Mouse (Mus musculus) liver, postnatal 0 days (tissue): ENCODE data around the gene Tle6. TPM values are rescaled to one million over a fixed set of nuclear protein-coding genes. Genes with fewer than 3 reads are reported as not detected.
"Not testable (repeated sequence)": the region's sequence is repeated elsewhere in the genome, so short reads cannot be mapped to it uniquely, and the experiment has no call there.

Experiments
- ATAC-seq: fragments of 200-750 bp; cut with Nextera tagmentation; 2 replicates; pipeline ENCODE4 v1.8.0; 2017; ENCODE audit warnings: mild to moderate bottlenecking, moderate library complexity
- DNase-seq: peaks from one replicate; pipeline ENCODE4 v3.0.0-alpha.2; 2016
- H3K27ac ChIP-seq: fragments of 300-500 bp; sonication (generic); 2 replicates; pipeline ENCODE4 v1.5.1; 2014; ENCODE audit warnings: antibody characterized with exemption, moderate library complexity, mild to moderate bottlenecking, low read depth
- H3K27me3 ChIP-seq: fragments of 300-500 bp; sonication (generic); 2 replicates; pipeline ENCODE4 v1.6.1; 2014; ENCODE audit warnings: low read length, control low read depth, mixed read lengths; ENCODE audit not compliant: insufficient read depth
- H3K36me3 ChIP-seq: fragments of 300-500 bp; sonication (generic); replicated peaks from 2 replicates; pipeline ENCODE4 v1.6.1; 2014; ENCODE audit warnings: mild to moderate bottlenecking, control low read depth, low read length, moderate library complexity, mixed read lengths; ENCODE audit not compliant: insufficient read depth
- H3K4me1 ChIP-seq: fragments of 300-500 bp; sonication (generic); 2 replicates; pipeline ENCODE4 v1.6.1; 2014; ENCODE audit warnings: antibody characterized with exemption, mild to moderate bottlenecking, control low read depth; ENCODE audit not compliant: insufficient read depth
- H3K4me2 ChIP-seq: fragments of 300-500 bp; sonication (generic); 2 replicates; pipeline ENCODE4 v1.6.1; 2014; ENCODE audit warnings: low read depth, mild to moderate bottlenecking, low read length, moderate library complexity, mixed read lengths
- H3K4me3 ChIP-seq: fragments of 300-500 bp; sonication (generic); 2 replicates; pipeline ENCODE4 v1.5.1; 2014; ENCODE audit warnings: low read depth, low read length
- H3K9ac ChIP-seq: fragments of 300-500 bp; sonication (generic); replicated peaks from 2 replicates; pipeline ENCODE4 v1.6.1; 2014; ENCODE audit warnings: mild to moderate bottlenecking, moderate library complexity
- H3K9me3 ChIP-seq: fragments of 300-500 bp; sonication (generic); 2 replicates; pipeline ENCODE4 v1.6.1; 2016; ENCODE audit warnings: mild to moderate bottlenecking, control low read depth, low read length, mixed read lengths
- CTCF ChIP-seq: sonication (generic); IDR thresholded peaks from 2 replicates; pipeline ENCODE4 v1.5.1; 2016; ENCODE audit warnings: antibody characterized with exemption, low read depth
- EP300 ChIP-seq: IDR thresholded peaks from 2 replicates; pipeline ENCODE4 v1.6.1; 2016; ENCODE audit warnings: antibody characterized with exemption, low read depth, mild to moderate bottlenecking
- WGBS: fragments of 180-500 bp; shearing (Covaris S2); extraction: QIAGEN DNeasy Blood & Tissue Kit; methylation state at CpG from one replicate; pipeline ENCODE4 v1.1.7; 2014; ENCODE audit not compliant: insufficient replicate concordance; 5-methylcytosine and 5-hydroxymethylcytosine counted together
- polyA plus RNA-seq: library from polyadenylated mRNA; unstranded; fragments of >200 nt; fragmentation: Nextera tagmentation; extraction: Ambion mirVana; gene quantifications from 2 replicates; pipeline ENCODE4 v1.2.1, GENCODE M21; 2015

The Tle6 gene
- polyA plus RNA-seq, 1 experiment from 2014 or later, result 3.0 TPM

DNA sequence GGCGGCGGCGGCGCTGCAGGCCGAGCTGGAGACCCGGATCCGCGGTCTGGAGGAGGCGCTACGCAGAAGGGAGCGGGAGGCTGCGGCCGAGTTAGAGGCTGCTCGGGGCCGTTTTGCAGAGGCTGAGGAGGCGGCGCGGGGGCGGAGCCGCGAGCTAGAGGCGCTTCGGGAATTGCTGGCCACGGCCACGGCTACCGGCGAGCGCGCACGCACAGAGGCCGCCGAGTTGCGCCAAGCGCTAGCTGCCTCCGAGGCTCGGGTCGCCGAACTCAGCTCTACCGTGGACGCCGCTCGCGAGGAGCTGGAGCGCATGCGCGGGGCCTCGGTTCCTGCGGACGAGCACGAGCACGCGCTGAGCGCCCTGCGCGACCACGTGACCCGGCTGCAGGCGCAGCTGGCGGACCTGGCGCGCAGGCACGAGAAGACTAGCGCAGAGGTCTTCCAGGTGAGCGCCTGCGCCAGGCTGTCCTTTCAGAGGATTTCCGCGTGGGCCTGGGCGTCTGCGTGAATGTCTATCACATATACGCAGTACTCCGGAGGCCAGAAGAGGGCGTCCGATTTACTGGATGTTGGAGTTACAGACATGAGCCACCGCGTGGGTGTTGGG, 42.7 kb upstream of the Tle6 start:
- H3K9ac ChIP-seq, result peak overlapping the region; percentile 84
- peak overlapping the region; percentile 85 for H3K4me2 ChIP-seq
- H3K36me3 ChIP-seq, result no peaks in the 10 kb centered on the region
- DNase-seq, result peak; percentile 94
- WGBS, result under 1% methylated on average over 74 of the region's 75 CpGs
- H3K4me3 ChIP-seq, result peak overlapping the region; percentile 68
- peaks cover 18% of the 10 kb centered on the region for H3K4me1 ChIP-seq
- peak overlapping the region; percentile 88 for H3K27ac ChIP-seq
- ATAC-seq, result peak; percentile 92
- no peaks in the 10 kb centered on the region for H3K27me3 ChIP-seq
- H3K9me3 ChIP-seq, result no peaks in the 10 kb centered on the region
- no peak for TF ChIP-seq EP300
- TF ChIP-seq CTCF, result peak; percentile 58

DNA sequence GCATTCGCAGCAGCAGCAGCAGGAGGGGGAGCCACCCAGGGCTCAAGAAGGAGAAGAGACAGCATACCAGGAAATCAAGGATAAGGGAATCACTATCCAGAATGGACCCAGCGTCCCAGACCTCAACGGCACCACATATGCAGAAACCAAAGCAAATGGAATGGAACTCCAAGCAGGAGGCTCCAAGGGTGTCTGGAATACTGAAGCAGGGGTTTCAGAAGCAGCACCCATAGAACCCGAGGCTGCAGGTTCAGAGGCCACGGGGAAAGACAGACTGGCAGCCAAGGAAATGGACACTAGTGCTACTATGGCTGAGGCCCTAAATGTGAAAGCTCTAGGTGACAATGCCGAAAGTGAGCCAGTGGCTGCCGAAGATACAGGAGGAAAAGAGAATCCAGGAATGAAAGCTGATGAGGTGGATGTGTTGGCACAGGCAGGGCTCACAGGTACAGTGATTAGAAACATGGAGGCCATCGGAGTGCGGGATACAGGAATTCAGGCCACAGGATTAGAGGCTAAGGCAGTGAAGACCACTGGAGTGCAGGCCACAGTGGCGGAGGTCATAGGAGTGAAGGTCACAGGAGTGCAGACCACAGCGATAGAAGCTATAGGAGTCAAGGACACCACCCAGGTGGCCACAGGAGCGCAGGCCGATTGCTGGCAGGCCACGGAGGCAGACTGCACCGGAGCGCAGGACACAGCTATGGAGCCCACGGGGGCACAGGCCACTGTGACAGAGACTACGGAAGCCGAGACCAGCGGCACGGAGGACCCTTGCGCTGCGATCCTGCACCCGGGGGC, 42.0 kb upstream of the Tle6 start:
- TF ChIP-seq CTCF (no peak), EP300 (no peak)
- Histone ChIP-seq H3K4me1 (peaks cover 18% of the 10 kb centered on the region), H3K4me3 (peak overlapping the region; percentile 68), H3K27ac (peak overlapping the region; percentile 88), H3K36me3 (no peaks in the 10 kb centered on the region), H3K4me2 (peak overlapping the region; percentile 85), H3K27me3 (no peaks in the 10 kb centered on the region), H3K9me3 (no peaks in the 10 kb centered on the region), H3K9ac (peak overlapping the region; percentile 84)
- DNase-seq (no peak), ATAC-seq (peak; percentile 47)
- 19% methylated on average over 23 of the region's 24 CpGs for WGBS

DNA sequence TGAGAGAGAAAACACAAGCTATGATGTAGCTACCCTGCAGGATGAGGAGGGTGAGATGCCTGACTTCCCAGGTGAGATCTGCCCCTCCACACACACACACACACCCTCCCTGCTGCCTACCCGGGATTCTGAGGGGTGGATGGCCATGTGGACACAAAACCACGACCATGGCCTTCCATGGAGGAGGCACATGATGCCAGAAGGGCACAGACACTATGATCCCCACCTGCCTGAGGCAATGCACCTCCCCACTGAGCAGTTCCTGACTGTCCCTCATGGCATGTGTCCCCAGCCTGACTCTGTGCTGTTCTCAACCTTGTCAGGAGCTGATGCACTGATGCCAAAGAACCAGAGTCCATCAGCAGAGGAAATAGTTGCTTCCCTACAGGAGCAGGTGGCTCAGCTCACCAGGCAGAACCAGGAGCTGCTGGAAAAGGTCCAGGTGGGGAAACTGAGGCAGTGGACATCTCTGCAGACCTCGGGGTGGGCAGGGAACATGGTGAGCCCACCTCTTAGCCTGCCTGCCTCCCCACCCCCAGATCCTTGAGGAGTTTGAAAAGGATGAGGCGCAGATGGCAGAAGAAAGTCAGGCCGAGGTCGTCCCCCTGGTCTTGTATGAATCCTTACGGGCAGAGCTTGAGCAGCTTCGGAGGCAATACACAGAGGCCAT, 41.2 kb upstream of the Tle6 start:
- no peaks in the 10 kb centered on the region for H3K36me3 ChIP-seq
- no peak overlapping the region for H3K4me3 ChIP-seq
- no peak for DNase-seq
- ATAC-seq, result no peak
- H3K9me3 ChIP-seq, result no peaks in the 10 kb centered on the region
- H3K27me3 ChIP-seq, result no peaks in the 10 kb centered on the region
- 80% methylated on average over 8 of the region's 8 CpGs for WGBS
- TF ChIP-seq CTCF, result no peak
- TF ChIP-seq EP300, result no peak
- peak overlapping the region; percentile 85 for H3K4me2 ChIP-seq
- peaks cover 18% of the 10 kb centered on the region for H3K4me1 ChIP-seq
- H3K9ac ChIP-seq, result peak overlapping the region; percentile 84
- no peak overlapping the region for H3K27ac ChIP-seq

GRCm38 (mm10) chr10:81641566-81641965, 40.7 kb upstream of the Tle6 start:
- 86% methylated on average over 2 of the region's 2 CpGs for WGBS
- DNase-seq (no peak), ATAC-seq (no peak)
- H3K27ac ChIP-seq, result no peak overlapping the region
- no peaks in the 10 kb centered on the region for H3K9me3 ChIP-seq
- H3K27me3 ChIP-seq, result no peaks in the 10 kb centered on the region
- H3K4me3 ChIP-seq, result no peak overlapping the region
- H3K36me3 ChIP-seq, result no peaks in the 10 kb centered on the region
- no peak overlapping the region for H3K9ac ChIP-seq
- H3K4me2 ChIP-seq, result no peak overlapping the region
- H3K4me1 ChIP-seq, result peaks cover 18% of the 10 kb centered on the region
- no peak for TF ChIP-seq EP300
- TF ChIP-seq CTCF, result no peak

DNA sequence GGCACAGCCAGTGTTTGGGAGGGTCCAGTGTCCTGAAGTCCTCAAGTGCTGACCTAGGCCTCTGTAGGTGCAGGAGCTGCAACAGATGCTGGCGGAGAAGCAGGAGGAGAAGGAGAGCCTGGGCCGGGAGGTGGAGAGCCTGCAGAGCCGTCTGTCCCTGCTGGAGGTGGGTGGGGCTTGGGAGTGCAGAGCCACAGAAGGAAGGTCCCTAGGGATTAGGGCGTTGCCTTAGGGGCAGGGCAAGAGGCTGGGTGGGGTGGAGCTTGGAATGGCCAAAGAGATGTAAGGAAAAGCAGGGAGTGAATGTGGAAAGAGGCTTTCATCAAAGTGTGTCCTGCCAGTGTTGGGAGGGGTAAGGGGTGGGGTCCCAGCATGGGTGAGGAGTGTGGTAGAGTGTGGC, 40.0 kb upstream of the Tle6 start:
- not testable (repeated sequence) for H3K36me3 ChIP-seq, H3K9ac ChIP-seq, H3K4me2 ChIP-seq, ATAC-seq, DNase-seq, H3K9me3 ChIP-seq, H3K27ac ChIP-seq, H3K27me3 ChIP-seq, H3K4me3 ChIP-seq
- H3K4me1 ChIP-seq, result peaks cover 18% of the 10 kb centered on the region
- whole genome bisulfite sequencing, result 71% methylated on average over 4 of the region's 4 CpGs

- H3K27ac ChIP-seq, result no peak overlapping the region
- ATAC-seq, result no peak
- TF ChIP-seq EP300, result no peak
- WGBS, result 61% methylated on average over 6 of the region's 6 CpGs
- DNase-seq, result no peak
- no peak overlapping the region for H3K9ac ChIP-seq
- H3K36me3 ChIP-seq, result no peaks in the 10 kb centered on the region
- H3K9me3 ChIP-seq, result no peaks in the 10 kb centered on the region
- H3K4me3 ChIP-seq, result no peak overlapping the region
- H3K27me3 ChIP-seq, result no peaks in the 10 kb centered on the region
- peaks cover 25% of the 10 kb centered on the region for H3K4me1 ChIP-seq
- no peak overlapping the region for H3K4me2 ChIP-seq
These were observed 37.2 kb upstream of the Tle6 start for GRCm38 (mm10) chr10:81638101-81638500.
